Mouse (Mus musculus) spleen, postnatal 36 days (tissue): Measurements from ENCODE around the gene Zfp507.

ENCODE experiments used
- DNase-seq, 2 experiments: peaks; one replicate each; pipeline ENCODE4 v3.0.0; 2022; ENCODE audit warnings: low spot score in 2 of 2, mixed read lengths in 1 of 2

The Zfp507 gene

GRCm38 (mm10) chr7:35733313-35734050 lies 69.3 kb downstream of the Zfp507 start:
- DNase-seq = no peak

DNA sequence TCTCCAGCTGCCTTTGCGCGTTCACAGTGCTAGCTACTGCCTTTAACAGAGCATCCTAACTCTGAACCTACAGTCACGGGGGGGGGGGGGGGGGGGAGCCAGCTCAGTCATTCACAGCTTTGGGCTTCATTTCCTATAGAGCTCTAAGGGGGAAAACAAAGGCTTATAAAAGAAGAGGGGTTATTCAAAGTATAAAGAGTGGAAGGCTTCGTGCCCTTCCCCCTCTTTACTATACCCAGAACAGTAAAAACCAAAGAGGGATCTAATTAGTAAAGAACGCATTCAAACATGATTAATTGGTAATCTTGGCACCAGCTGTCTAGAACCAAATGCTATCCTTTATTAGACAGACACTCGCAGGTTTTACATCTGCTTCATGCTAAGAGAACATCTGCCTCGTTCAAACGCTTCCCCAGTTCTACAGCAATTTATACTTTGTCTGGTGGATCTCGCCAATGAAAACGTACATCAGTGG lies 70.2 kb downstream of the Zfp507 start:
- DNase-seq = no peak

- DNase-seq = peak in 1 of 2 experiments; percentile 5
These were observed 73.2 kb downstream of the Zfp507 start for GRCm38 (mm10) chr7:35729621-35730031.

GRCm38 (mm10) chr7:35728376-35728775 lies 74.4 kb downstream of the Zfp507 start:
- no peak for DNase-seq

GRCm38 (mm10) chr7:35723035-35723434 lies 79.8 kb downstream of the Zfp507 start:
- DNase-seq = no peak
